Mouse (Mus musculus) c-Kit-positive CD71-positive TER-119-positive erythroid progenitor cells, embryonic 14.5 days (primary cell): ENCODE measurements around the gene Gm5483.
"Not testable (repeated sequence)": the region's sequence is repeated elsewhere in the genome, so short reads cannot be mapped to it uniquely, and the experiment has no call there.

ENCODE experiments used
- DNase-seq: peaks from one replicate; pipeline ENCODE4 v3.0.0-alpha.2; 2013; ENCODE audit warnings: low spot score

Gene Gm5483

GRCm38 (mm10) chr16:36183912-36184311, at the start of gene Gm5483:
Gene Gm5483, plus strand, starts transcription at chr16:36184212.
- DNase-seq: not testable (repeated sequence)

DNA sequence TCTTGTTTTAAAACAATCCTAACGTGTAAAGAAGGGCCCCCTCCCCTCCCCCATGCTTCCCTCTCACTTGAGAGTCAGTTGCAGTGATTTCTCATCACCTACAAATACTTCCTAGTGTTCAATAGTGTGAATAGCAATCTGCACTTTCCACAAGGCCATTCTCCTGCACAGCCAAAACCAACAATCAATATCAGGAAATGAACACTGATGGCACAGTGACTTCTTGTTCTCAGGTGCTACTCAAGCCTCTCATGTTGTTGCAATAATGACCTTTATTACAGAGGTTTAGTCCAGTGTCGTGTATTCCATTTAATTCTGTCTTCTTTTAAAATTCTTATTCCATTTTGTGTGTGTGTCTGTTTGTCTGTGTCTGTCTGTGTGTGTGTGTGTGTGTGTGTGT, 45.8 kb upstream of the Gm5483 start:
- no peak for DNase-seq

DNA sequence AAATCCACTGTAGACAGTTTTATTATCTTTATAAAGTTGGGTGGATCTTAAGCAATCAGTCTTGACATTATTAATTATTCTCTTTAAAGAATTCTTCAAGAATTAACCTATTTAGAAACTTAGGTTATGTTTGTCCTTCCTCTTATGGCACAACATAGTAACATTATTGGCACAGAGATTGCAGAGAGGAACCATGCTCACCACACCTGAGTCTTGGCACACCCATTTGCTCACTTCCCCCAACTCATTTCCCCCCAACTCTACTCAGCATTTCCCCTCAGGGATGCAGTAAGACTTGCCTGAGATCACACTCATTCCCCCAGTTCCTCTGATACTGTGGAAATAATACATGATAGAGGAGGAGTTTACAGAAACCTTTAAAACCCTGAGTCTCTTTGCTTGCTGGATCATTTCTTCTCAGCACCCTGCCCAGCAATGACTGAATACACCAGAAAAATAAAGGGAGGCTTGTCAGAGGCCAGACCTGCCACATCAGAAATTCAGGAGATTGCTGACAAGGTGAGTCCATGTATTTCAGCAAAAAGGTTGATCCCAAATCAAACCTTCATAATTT, 27.5 kb upstream of the Gm5483 start, which contains the start of gene Stfa2l1:
Gene Stfa2l1 (plus strand): TSS at position 410 of the 574 bp plus-strand sequence.
- no peak for DNase-seq

- not testable (repeated sequence) for DNase-seq
These were observed 16.2 kb upstream of the Gm5483 start for GRCm38 (mm10) chr16:36167841-36168240.

GRCm38 (mm10) chr16:36176108-36176507, 7.9 kb upstream of the Gm5483 start:
- DNase-seq: no peak

DNA sequence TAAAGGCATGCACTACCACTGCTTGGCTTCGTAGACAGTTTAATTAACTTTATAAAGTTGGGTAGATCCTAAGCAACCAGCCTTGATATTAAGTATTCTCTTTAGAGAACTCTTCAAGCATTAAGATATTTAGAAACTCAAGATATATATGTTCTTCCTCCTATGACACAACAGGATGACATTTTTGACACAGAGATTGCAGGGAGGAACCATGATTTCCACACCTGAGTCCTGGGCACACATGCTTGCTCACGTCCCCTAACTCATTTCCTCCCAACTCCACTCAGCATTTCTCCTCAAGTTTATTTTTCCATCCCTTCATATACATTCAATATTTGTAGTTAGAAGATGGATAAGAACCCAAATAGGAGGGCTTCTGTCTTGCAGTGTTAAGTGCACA, 4.1 kb upstream of the Gm5483 start:
- no peak for DNase-seq

DNA sequence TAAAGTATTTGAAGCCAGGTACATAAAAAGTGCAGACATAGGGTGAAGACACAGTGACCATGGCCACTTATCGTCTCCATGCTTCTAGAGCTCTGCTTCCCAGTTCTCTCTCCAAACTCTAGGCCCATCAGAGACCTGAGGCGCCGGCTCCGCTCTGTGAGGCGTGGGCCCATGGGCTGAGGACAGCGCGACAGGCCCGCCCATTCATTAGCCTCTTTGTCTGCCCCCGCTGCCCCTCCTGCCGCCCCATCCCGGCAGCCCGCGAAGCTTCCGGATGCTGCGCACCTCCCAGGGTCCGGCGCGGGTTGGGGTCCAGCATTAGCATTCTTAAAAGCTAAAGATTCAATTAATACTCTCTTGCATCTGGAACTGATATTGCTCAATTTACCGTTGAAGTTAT, 15.2 kb downstream of the Gm5483 start:
- no peak for DNase-seq

- DNase-seq: no peak
These were observed 19.8 kb downstream of the Gm5483 start for GRCm38 (mm10) chr16:36203846-36204245.

DNA sequence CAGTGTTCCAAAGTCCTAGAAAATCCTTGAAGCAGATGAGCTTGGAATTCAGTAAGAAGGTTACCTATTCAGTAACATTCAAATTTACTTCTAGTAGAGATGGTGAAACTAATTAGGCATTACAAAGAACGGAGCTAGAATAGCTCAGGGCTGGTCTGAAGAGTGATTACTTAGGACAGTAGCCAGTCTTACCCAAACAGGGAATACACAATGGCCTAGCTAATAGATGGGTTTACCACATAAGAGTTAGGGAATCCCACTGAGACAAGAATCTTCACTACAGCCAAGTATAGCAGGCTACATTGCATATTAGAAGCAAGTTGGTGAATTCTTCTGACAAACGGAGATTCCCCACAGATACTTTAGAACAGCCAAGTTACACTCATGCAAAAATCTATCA, 21.7 kb downstream of the Gm5483 start:
- not testable (repeated sequence) for DNase-seq

- no peak for DNase-seq
These were observed 26.0 kb downstream of the Gm5483 start, which contains the start of gene Gm5416 for GRCm38 (mm10) chr16:36209967-36210453. Gene Gm5416, plus strand, starts transcription at chr16:36210403.

- not testable (repeated sequence) for DNase-seq
These were observed 37.2 kb downstream of the Gm5483 start, which contains the start of gene 2010005H15Rik for GRCm38 (mm10) chr16:36221168-36221567. Gene 2010005H15Rik, plus strand, starts transcription at chr16:36221468.
